Mouse (Mus musculus) spleen, adult 2 months (tissue): ENCODE measurements around the gene Slc16a12. TPM values are rescaled to one million over a fixed set of nuclear protein-coding genes. Genes with fewer than 3 reads are reported as not detected.

Experiments used
- DNase-seq, 2 experiments: peaks; one replicate each; pipeline versions ENCODE4 v3.0.0 to v3.0.0-alpha.2; 2012 to 2021; ENCODE audit warnings: low spot score in 2 of 2, low read depth in 1 of 2
- H3K27ac ChIP-seq: fragments of 200-500 bp; 2 replicates; pipeline ENCODE4 v1.5.1; 2012; ENCODE audit warnings: low read length, inconsistent platforms; ENCODE audit not compliant: insufficient read depth
- H3K27me3 ChIP-seq: fragments of 200-500 bp; 2 replicates; pipeline ENCODE4 v1.6.1; 2012; ENCODE audit warnings: mild to moderate bottlenecking, moderate library complexity, low read length, inconsistent platforms; ENCODE audit not compliant: control insufficient read depth, insufficient read depth
- H3K36me3 ChIP-seq: fragments of 200-500 bp; 2 replicates; pipeline ENCODE4 v1.6.1; 2012; ENCODE audit warnings: mild to moderate bottlenecking, low read length, inconsistent platforms; ENCODE audit not compliant: control insufficient read depth, insufficient read depth
- H3K4me1 ChIP-seq: fragments of 200-500 bp; 2 replicates; pipeline ENCODE4 v1.6.1; 2011; ENCODE audit warnings: inconsistent platforms; ENCODE audit not compliant: control insufficient read depth, insufficient read depth, insufficient read length
- H3K4me3 ChIP-seq: fragments of 200-500 bp; 2 replicates; pipeline ENCODE4 v1.5.1; 2011; ENCODE audit warnings: mild to moderate bottlenecking, inconsistent platforms; ENCODE audit not compliant: insufficient read depth, insufficient read length; ENCODE audit errors: extremely low read depth
- CTCF ChIP-seq: fragments of 200-500 bp; IDR thresholded peaks from 2 replicates; pipeline ENCODE4 v1.5.1; 2011; ENCODE audit warnings: mild to moderate bottlenecking, inconsistent platforms; ENCODE audit not compliant: insufficient read depth, insufficient read length, insufficient replicate concordance; ENCODE audit errors: extremely low read depth
- POLR2A ChIP-seq: fragments of 200-500 bp; IDR thresholded peaks from 2 replicates; pipeline ENCODE4 v1.6.1; 2011; ENCODE audit warnings: low read depth, low read length, inconsistent platforms
- WGBS: fragments of 180-500 bp; shearing (Covaris S2); methylation state at CpG from one replicate; pipeline ENCODE4 v1.1.7; 2018; 5-methylcytosine and 5-hydroxymethylcytosine counted together
- polyA plus RNA-seq: library from polyadenylated mRNA; depleted of rRNA; stranded (reverse); fragments of >200 nt; gene quantifications from 2 replicates; pipeline ENCODE4 v1.2.3, GENCODE M21; 2012

The Slc16a12 gene
- polyA plus RNA-seq, 1 experiment = 0.27 TPM

DNA sequence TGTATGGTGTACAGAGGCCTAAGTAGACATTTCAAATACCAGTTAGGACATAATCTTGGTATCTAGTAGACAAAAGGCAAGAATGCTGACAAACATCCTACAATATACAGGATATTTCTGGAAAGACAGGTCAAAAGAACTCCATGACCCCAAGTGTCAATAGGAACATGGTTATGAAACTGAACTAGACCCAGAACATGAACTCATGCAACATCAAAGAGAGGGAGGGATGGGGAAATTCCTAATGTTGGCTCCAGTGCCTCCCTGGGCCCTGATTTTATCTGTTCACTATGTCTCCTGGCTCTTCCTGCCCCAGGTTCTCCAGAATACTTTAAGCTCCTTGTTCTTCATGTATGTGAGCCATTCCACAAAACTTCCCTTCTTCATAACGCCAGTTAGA lies 31.2 kb downstream of the Slc16a12 start:
- Histone ChIP-seq H3K27ac (no peak overlapping the region), H3K27me3 (no peaks in the 10 kb centered on the region), H3K36me3 (no peaks in the 10 kb centered on the region), H3K4me3 (no peak overlapping the region), H3K4me1 (no peaks in the 10 kb centered on the region)
- WGBS = 88% methylated on average over 1 of the region's 1 CpGs
- DNase-seq = no peak
- TF ChIP-seq POLR2A = no peak
- no peak for TF ChIP-seq CTCF

DNA sequence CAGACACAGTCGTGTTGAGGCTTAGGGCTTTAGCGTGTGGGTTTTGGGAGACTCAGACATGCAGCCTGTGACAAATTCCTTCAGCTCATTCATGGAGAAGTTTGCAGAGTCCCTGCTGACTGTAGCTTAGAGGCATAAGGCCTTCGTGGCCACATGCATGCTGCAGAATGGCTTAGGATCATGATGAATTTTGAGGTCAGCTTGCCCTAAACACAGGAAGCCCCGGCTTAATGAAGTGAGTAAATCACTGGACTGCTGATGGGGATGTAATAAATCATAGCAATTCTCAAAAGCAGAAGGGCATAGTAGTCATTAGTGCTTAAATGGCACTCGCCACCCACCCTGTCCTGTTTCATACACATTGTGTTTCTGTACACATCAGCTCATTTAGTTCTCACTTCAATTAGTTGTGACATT lies 32.8 kb downstream of the Slc16a12 start:
- Histone ChIP-seq H3K4me1 (no peaks in the 10 kb centered on the region), H3K27me3 (no peaks in the 10 kb centered on the region), H3K27ac (no peak overlapping the region), H3K36me3 (no peaks in the 10 kb centered on the region), H3K4me3 (no peak overlapping the region)
- WGBS = 34% methylated on average over 5 of the region's 5 CpGs
- DNase-seq = no peak
- TF ChIP-seq POLR2A (no peak), CTCF (no peak)

DNA sequence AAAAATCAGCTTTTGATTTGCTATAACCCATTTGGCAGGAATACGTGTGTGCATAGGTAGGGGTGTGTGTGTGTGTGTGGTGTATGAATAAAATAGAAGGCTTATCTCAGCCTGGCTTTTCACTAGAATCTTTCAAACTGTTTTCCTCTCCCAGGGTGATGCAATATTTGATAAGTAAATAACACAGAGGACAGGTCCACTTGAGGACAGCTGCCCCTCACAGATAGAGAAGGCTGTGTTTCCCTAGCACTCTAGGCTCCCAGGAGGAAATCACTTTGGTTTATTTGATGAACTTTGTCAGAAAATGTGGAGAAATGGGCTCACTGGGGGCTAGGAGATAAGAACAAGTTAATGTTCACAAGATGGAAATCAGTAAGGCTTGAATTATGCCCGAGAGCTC lies 35.0 kb downstream of the Slc16a12 start:
- no peak for DNase-seq
- Histone ChIP-seq H3K36me3 (no peaks in the 10 kb centered on the region), H3K27me3 (no peaks in the 10 kb centered on the region), H3K4me3 (no peak overlapping the region), H3K4me1 (no peaks in the 10 kb centered on the region), H3K27ac (no peak overlapping the region)
- no peak for TF ChIP-seq CTCF
- no peak for TF ChIP-seq POLR2A
- 86% methylated on average over 2 of the region's 2 CpGs for WGBS

DNA sequence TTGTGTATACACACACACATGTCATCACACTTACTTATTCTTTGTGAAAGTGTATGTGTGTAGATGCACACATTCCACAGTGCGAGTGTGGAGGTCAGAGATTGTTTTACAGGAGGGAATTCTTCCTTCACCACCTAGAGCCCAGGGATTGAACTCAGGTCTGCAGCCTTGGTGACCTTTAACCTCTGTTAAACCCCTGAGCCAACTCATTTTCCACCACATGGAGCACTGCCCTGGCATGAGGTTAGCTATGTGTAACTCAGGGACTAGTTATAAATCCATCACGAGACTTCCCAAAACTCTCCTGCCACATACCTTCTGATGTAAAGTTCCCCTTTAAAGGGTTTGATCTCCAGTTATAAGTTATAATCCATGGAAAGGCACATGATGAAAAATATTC lies 38.9 kb downstream of the Slc16a12 start:
- 87% methylated on average over 2 of the region's 2 CpGs for WGBS
- Histone ChIP-seq H3K36me3 (no peaks in the 10 kb centered on the region), H3K27me3 (no peaks in the 10 kb centered on the region), H3K4me1 (no peaks in the 10 kb centered on the region), H3K27ac (no peak overlapping the region), H3K4me3 (no peak overlapping the region)
- no peak for TF ChIP-seq CTCF
- no peak for TF ChIP-seq POLR2A
- DNase-seq = no peak

DNA sequence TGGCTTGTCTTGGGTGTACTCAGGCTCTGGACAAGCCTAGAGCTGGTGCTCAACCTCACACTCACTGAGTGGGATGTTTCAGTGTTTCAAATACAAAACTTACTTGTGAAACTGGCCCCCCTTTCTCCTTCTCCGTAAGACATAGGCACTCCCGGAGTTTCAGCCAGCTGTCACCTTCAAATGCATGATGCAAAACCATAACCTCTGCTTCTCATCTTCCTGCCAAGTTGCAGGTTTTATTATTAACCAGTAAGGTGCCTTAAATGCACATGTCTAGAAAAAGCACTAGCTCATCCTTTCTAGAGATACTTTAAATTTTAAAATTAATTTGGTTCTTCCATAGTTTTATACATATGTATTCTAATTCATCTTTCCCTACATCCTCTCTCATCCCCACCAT lies 39.5 kb downstream of the Slc16a12 start:
- DNase-seq = no peak
- Histone ChIP-seq H3K27me3 (no peaks in the 10 kb centered on the region), H3K4me1 (no peaks in the 10 kb centered on the region), H3K27ac (no peak overlapping the region), H3K4me3 (no peak overlapping the region), H3K36me3 (no peaks in the 10 kb centered on the region)
- 81% methylated on average over 2 of the region's 2 CpGs for WGBS
- TF ChIP-seq POLR2A (no peak), CTCF (no peak)

DNA sequence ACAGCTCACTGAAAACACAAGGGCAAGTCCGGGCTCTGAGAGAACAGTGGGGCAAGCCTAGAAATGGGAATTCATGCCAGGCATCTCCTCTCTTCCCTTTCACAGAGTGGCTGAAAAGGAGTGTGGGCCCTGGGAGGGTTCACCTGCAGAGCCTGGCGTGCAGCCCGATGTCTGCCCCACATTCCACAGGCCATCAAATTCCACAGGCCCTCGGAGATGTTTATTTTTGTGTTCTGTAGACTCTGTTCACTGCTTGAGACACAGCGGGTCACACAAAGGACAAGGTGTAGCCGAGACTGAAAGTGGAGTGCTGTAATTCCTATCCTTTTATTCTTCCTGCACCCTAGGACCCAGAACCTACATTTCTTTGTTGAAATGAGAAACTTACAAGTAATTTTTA lies 40.8 kb downstream of the Slc16a12 start:
- Histone ChIP-seq H3K4me1 (no peaks in the 10 kb centered on the region), H3K4me3 (no peak overlapping the region), H3K27me3 (no peaks in the 10 kb centered on the region), H3K27ac (no peak overlapping the region), H3K36me3 (no peaks in the 10 kb centered on the region)
- DNase-seq = no peak
- 87% methylated on average over 6 of the region's 6 CpGs for WGBS
- no peak for TF ChIP-seq POLR2A
- no peak for TF ChIP-seq CTCF

DNA sequence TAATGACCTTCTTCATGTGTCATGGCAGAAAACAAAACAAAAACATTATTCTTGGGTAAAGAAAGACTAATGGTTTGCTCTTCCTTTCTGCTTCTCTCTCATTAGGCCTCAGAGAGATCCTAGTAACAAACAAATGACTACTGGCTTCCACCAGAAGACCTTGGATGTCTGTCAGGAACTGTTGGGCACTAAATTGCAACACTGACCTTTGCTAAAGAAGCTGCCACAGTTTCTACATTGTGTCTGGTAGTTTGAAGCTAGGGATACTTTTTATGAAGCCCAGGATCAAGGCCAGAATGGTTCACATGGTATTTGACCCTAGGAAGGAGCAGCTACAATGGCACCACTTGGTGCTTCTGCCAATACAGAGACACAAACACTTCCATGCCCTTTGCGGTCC lies 41.9 kb downstream of the Slc16a12 start:
- no peak overlapping the region for H3K27ac ChIP-seq
- no peak overlapping the region for H3K4me3 ChIP-seq
- no peaks in the 10 kb centered on the region for H3K4me1 ChIP-seq
- 91% methylated on average over 1 of the region's 1 CpGs for WGBS
- DNase-seq = no peak
- no peaks in the 10 kb centered on the region for H3K27me3 ChIP-seq
- H3K36me3 ChIP-seq = no peaks in the 10 kb centered on the region
- TF ChIP-seq CTCF (no peak), POLR2A (no peak)

DNA sequence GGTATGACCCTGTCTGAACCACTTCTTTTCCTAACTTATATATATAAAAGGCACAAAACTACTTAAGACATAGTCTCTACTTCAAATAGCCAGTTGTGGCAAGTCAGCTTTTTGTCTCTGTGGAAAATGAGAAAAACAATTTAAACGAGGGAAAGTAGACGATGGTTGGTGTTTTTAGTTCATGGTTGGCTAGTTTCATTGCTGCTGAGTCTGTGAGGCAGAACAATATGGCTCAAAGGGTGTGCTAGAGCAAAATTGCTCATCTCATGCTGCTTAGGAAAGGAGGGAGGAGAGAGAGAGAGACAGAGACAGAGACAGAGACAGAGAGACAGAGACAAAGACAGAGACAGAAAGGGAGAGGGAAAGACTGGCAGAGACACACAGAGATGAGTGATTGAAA lies 47.8 kb downstream of the Slc16a12 start:
- Histone ChIP-seq H3K27ac (no peak overlapping the region), H3K36me3 (no peaks in the 10 kb centered on the region), H3K27me3 (no peaks in the 10 kb centered on the region), H3K4me1 (peaks cover 4% of the 10 kb centered on the region; the same call in 1 of the 2 replicates), H3K4me3 (no peak overlapping the region)
- no peak for DNase-seq
- TF ChIP-seq CTCF (no peak), POLR2A (no peak)
- WGBS = 46% methylated on average over 2 of the region's 2 CpGs
